Mouse (Mus musculus) liver, embryonic 14 days (tissue): Measurements from ENCODE around the gene Cryba4. TPM values are rescaled to one million over a fixed set of nuclear protein-coding genes. Genes with fewer than 3 reads are reported as not detected.

ENCODE experiments used
- polyA plus RNA-seq: library from polyadenylated mRNA; depleted of rRNA; stranded (reverse); fragments of >200 nt; gene quantifications from 2 replicates; pipeline ENCODE4 v1.2.3, GENCODE M21; 2012; rRNA removed

Gene Cryba4
- 0.43 and 0.47 TPM in 2 replicates for polyA plus RNA-seq

DNA sequence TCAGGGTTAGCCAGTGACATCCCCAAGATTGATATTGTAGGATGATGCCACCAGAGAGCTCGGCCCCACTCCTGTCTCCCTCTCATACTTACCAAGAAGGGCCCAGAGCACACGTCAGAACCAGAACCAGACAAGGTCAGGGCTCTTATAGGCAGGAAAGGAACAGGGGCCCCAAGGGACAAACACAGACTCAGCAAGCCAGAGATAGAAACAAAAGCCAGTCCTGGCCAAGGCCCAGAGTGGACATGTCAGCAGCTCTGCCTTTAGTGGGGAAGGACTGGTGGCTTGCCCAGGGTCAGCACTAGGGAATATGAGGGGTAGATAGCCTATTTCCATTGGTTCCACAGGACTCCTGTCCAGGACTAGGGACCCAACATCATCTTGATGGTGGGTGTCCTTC, at the start of gene Cryba4:
Gene Cryba4, minus strand, starts transcription at position 119 of the 400 bp plus-strand sequence.

DNA sequence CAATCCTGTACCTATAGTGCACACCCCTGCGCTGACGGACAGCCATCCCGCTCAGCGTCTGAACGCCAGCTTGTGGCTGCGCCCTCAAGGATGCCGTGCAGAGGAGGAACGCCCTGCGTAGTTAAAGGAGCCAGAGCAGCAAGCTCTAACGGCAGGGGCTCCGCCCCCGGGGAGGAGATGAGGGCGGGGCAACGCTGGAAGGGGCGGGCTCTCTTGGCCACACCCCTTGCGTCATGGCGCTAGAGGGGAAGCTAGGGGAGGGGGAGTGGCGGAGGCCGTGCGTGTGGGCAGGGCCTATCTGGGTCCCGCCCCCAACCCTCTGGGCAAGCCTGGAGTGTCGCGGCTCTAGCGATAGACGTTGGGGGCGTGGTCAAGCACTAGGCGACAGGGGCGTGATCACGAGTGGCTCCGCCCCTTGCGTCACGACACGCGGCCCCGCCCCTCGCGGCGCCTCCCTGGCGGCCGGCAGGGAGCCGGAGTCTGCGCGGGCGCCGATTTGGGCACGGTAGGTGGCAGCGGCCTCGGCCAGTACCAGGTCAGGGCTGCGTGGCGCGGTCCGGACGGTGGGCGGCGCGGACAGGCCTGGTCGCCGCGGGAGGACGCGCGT, 24.1 kb upstream of the Cryba4 start, which contains the start of gene Tpst2:
Gene Tpst2, plus strand, starts transcription at position 425 of the 607 bp plus-strand sequence.

DNA sequence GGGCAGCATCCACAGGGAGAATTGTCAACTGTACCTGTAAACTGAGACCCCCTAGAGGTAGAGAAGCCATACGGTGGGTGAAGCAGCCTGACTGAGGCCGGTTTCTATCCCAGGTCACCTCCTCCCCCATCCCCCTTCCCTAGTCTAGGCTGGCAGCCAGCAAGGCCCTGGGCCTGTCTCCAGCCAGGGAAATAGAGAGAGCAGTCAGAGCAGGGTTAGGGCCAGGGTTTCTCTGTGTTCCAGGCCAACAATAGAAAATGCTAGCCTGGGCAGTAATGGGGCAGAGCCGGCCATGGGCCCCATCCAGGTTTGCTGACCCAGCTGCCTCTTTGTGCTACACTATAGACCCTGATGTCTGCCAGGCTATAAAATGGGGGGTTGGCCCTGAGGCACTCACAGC, 3.1 kb upstream of the Cryba4 start, which contains the start of gene Crybb1:
Gene Crybb1, plus strand, starts transcription at position 390 of the 400 bp plus-strand sequence.

Other genes starting within 250 kb of the Cryba4 start
- gene Crybb1, start 3.3 kb upstream of the Cryba4 start, polyA plus RNA-seq, result 0.07 TPM in 2 replicates
- gene Tpst2, start 24.2 kb upstream of the Cryba4 start, polyA plus RNA-seq, result 14.4 and 16.7 TPM in 2 replicates
- 10.7 and 11.0 TPM in 2 replicates for gene Tfip11, start 73.8 kb upstream of the Cryba4 start, polyA plus RNA-seq
- 13.6 and 16.6 TPM in 2 replicates for gene Srrd, start 90.5 kb upstream of the Cryba4 start, polyA plus RNA-seq
- 8.3 and 9.4 TPM in 2 replicates for gene Hps4, start 90.6 kb upstream of the Cryba4 start, polyA plus RNA-seq
- 0.08 and 0.09 TPM in 2 replicates for gene Gm6583, start 103.5 kb upstream of the Cryba4 start, polyA plus RNA-seq
- gene Asphd2, start 142.3 kb upstream of the Cryba4 start, polyA plus RNA-seq, result 0.13 and 0.44 TPM in 2 replicates
- not detected in 2 replicates for gene Gm6588, start 196.9 kb upstream of the Cryba4 start, polyA plus RNA-seq